Mouse (Mus musculus): ENCODE data around the gene Grm1.
"Not testable (repeated sequence)": the region's sequence is repeated elsewhere in the genome, so short reads cannot be mapped to it uniquely, and the experiment has no call there.

Grm1 gene

GRCm38 (mm10) chr10:11081611-11082398 lies at the start of gene Grm1:
Grm1 (minus strand) TSS chr10:11082356.
- no peak for DNase-seq (ENCODE audit: low spot score)

GRCm38 (mm10) chr10:11121781-11122180 lies 39.6 kb upstream of the Grm1 start:
- no peak for DNase-seq (ENCODE audit: low spot score)

GRCm38 (mm10) chr10:11098475-11099044 lies 16.4 kb upstream of the Grm1 start:
- DNase-seq (ENCODE audit: low spot score), result no peak

GRCm38 (mm10) chr10:11086348-11086747 lies 4.2 kb upstream of the Grm1 start:
- DNase-seq (ENCODE audit: low spot score), result no peak

GRCm38 (mm10) chr10:11080725-11081610 lies 1.2 kb downstream of the Grm1 start:
- no peak for DNase-seq (ENCODE audit: low spot score)

GRCm38 (mm10) chr10:11080013-11080724 lies 2.0 kb downstream of the Grm1 start:
- DNase-seq (ENCODE audit: low spot score), result no peak

- DNase-seq (ENCODE audit: low spot score), result no peak
These were observed 2.6 kb downstream of the Grm1 start for GRCm38 (mm10) chr10:11079506-11079905.

GRCm38 (mm10) chr10:11065136-11065535 lies 17.0 kb downstream of the Grm1 start:
- no peak for DNase-seq (ENCODE audit: low spot score)

GRCm38 (mm10) chr10:11061318-11062071 lies 20.7 kb downstream of the Grm1 start:
- no peak for DNase-seq (ENCODE audit: low spot score)

- DNase-seq (ENCODE audit: low spot score), result no peak
These were observed 32.8 kb downstream of the Grm1 start for GRCm38 (mm10) chr10:11049361-11049760.

GRCm38 (mm10) chr10:11045421-11045820 lies 36.7 kb downstream of the Grm1 start:
- DNase-seq (ENCODE audit: low spot score), result not testable (repeated sequence)

GRCm38 (mm10) chr10:11044455-11045106 lies 37.6 kb downstream of the Grm1 start:
- no peak for DNase-seq (ENCODE audit: low spot score)

GRCm38 (mm10) chr10:11039323-11039722 lies 42.8 kb downstream of the Grm1 start:
- no peak for DNase-seq (ENCODE audit: low spot score)

- no peak for DNase-seq (ENCODE audit: low spot score)
These were observed 49.9 kb downstream of the Grm1 start for GRCm38 (mm10) chr10:11032221-11032620.

GRCm38 (mm10) chr10:11025764-11026518 lies 56.2 kb downstream of the Grm1 start:
- DNase-seq (ENCODE audit: low spot score), result no peak

GRCm38 (mm10) chr10:11018970-11019531 lies 63.1 kb downstream of the Grm1 start:
- DNase-seq (ENCODE audit: low spot score), result no peak

- no peak for DNase-seq (ENCODE audit: low spot score)
These were observed 68.5 kb downstream of the Grm1 start for GRCm38 (mm10) chr10:11013653-11014052.

GRCm38 (mm10) chr10:10996766-10997165 lies 85.4 kb downstream of the Grm1 start:
- no peak for DNase-seq (ENCODE audit: low spot score)

GRCm38 (mm10) chr10:10991708-10992107 lies 90.4 kb downstream of the Grm1 start:
- DNase-seq (ENCODE audit: low spot score), result no peak

- no peak for DNase-seq (ENCODE audit: low spot score)
These were observed 110.8 kb downstream of the Grm1 start for GRCm38 (mm10) chr10:10971311-10971710.
